Mouse (Mus musculus) T-helper 17 cell (primary cell): ENCODE measurements around the gene Diras1.
"Not testable (repeated sequence)": the region's sequence is repeated elsewhere in the genome, so short reads cannot be mapped to it uniquely, and the experiment has no call there.

Source experiments
- in situ Hi-C, 2 experiments: fragments of 300-600 bp; cut with MboI, MseI; formaldehyde crosslinking; loops; 1 replicate in 1 of 2; 2 replicates in 1 of 2; pipeline ENCODE4 v1.15.1; 2025; ENCODE audit warnings: high pct_unique_total_duplicates in 2 of 2

Diras1 gene

GRCm38 (mm10) chr10:81025639-81026275 lies at the start of gene Diras1:
Gene Diras1 (minus strand): TSS chr10:81025662.
- in situ Hi-C loops: no loop called here

GRCm38 (mm10) chr10:81073464-81073863 lies 48.0 kb upstream of the Diras1 start:
- in situ Hi-C loops: no loop called here

- in situ Hi-C loops: no loop called here
These were observed 46.8 kb upstream of the Diras1 start for GRCm38 (mm10) chr10:81072290-81072689.

- in situ Hi-C loops: no loop called here
These were observed 44.4 kb upstream of the Diras1 start, which contains the start of gene Thop1 for GRCm38 (mm10) chr10:81069836-81070235. Gene Thop1 (plus strand): TSS chr10:81070035.

- in situ Hi-C loops: no loop called here
These were observed 43.2 kb upstream of the Diras1 start for GRCm38 (mm10) chr10:81068706-81069105.

- in situ Hi-C loops: not testable (repeated sequence)
These were observed 39.1 kb upstream of the Diras1 start for GRCm38 (mm10) chr10:81064519-81064918.

- in situ Hi-C loops: no loop called here
These were observed 37.2 kb upstream of the Diras1 start for GRCm38 (mm10) chr10:81062710-81063109.

GRCm38 (mm10) chr10:81059603-81060543 lies 34.4 kb upstream of the Diras1 start, which contains the start of gene Sgta:
Gene Sgta (minus strand): TSS chr10:81060181.
- in situ Hi-C loops: no loop called here

- in situ Hi-C loops: no loop called here
These were observed 33.4 kb upstream of the Diras1 start for GRCm38 (mm10) chr10:81058896-81059295.

GRCm38 (mm10) chr10:81057406-81058130 lies 32.1 kb upstream of the Diras1 start:
- in situ Hi-C loops: no loop called here

GRCm38 (mm10) chr10:81055802-81056340 lies 30.4 kb upstream of the Diras1 start:
- in situ Hi-C loops: not testable (repeated sequence)

GRCm38 (mm10) chr10:81055169-81055568 lies 29.7 kb upstream of the Diras1 start:
- in situ Hi-C loops: no loop called here

GRCm38 (mm10) chr10:81052577-81052976 lies 27.1 kb upstream of the Diras1 start:
- in situ Hi-C loops: no loop called here

GRCm38 (mm10) chr10:81051133-81051532 lies 25.7 kb upstream of the Diras1 start:
- in situ Hi-C loops: no loop called here

- in situ Hi-C loops: no loop called here
These were observed 25.2 kb upstream of the Diras1 start for GRCm38 (mm10) chr10:81050645-81051044.

GRCm38 (mm10) chr10:81045246-81045645 lies 19.8 kb upstream of the Diras1 start:
- in situ Hi-C loops: not testable (repeated sequence)

- in situ Hi-C loops: no loop called here
These were observed 16.2 kb upstream of the Diras1 start for GRCm38 (mm10) chr10:81041458-81042175.

- in situ Hi-C loops: no loop called here
These were observed 11.6 kb upstream of the Diras1 start, which contains the start of gene Slc39a3 for GRCm38 (mm10) chr10:81036988-81037580. Gene Slc39a3 (minus strand): TSS chr10:81037426.

- in situ Hi-C loops: no loop called here
These were observed 10.8 kb upstream of the Diras1 start for GRCm38 (mm10) chr10:81036251-81036650.

- in situ Hi-C loops: no loop called here
These were observed 8.1 kb upstream of the Diras1 start for GRCm38 (mm10) chr10:81033586-81033985.
